Mouse (Mus musculus): ENCODE data around the gene Idh3g.

GRCm38 (mm10) chrX:73824185-73825151 lies 37.8 kb upstream of the Idh3g start, which contains the start of gene Pdzd4:
- TF ChIP-seq CTCF (IDR thresholded peaks at IDR 0.05; ENCODE audit: control insufficient read depth, insufficient read depth, low read length) (no peak), POLR2A (IDR thresholded peaks at IDR 0.05; ENCODE audit: borderline replicate concordance, control insufficient read depth, low read depth, low read length) (no peak)

Measured in bone marrow, adult 2 months (tissue).